Mouse (Mus musculus) T-helper 17 cell (primary cell): ENCODE measurements around the gene Siah1b.

Experiments
- in situ Hi-C, 2 experiments: fragments of 300-600 bp; cut with MboI, MseI; formaldehyde crosslinking; loops; 1 replicate in 1 of 2; 2 replicates in 1 of 2; pipeline ENCODE4 v1.15.1; 2025; ENCODE audit warnings: high pct_unique_total_duplicates in 2 of 2

Siah1b gene

DNA sequence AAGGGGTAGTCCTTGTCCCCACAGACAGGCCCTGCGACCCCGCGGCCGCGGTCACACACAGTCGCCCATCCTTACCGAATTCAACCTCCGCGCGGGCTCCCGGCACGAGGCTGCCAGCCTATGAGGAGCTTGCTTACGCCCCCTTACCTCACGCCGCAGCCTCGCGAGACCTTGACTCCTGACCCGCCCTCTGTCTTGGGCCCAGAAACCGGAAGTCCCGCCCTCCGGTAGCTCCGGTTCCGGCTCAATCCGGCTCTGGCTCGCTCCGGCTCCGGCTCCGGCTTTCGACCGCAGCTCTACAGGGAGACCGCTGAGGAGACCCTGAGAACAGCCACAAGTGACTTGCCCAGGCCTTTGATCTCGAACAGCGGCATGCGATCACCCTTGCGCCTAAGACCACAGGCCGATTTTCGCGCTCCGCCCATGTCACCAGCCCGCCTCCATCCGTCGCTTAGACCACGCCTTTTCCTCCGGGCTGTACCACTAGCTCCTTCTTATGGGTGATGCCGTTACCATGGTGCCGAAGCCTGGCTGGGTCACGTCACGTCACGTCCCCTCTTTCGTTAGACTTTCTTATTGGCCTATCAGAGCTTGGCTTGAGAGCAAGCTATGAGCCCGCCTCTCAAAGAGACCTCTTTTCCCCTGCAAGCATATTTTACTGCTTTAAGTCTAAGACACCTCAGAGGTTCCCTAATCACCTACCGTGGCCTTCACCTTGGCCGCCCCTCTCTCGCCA, at the start of gene Siah1b:
Gene Siah1b, minus strand, starts transcription at position 454 of the 736 bp plus-strand sequence.
- in situ Hi-C loops, result loop anchor here in 1 of 2 experiments (10.0 kb wide), 1 partner anchor 339 kb away; the partner anchor contains the start of gene Piga

DNA sequence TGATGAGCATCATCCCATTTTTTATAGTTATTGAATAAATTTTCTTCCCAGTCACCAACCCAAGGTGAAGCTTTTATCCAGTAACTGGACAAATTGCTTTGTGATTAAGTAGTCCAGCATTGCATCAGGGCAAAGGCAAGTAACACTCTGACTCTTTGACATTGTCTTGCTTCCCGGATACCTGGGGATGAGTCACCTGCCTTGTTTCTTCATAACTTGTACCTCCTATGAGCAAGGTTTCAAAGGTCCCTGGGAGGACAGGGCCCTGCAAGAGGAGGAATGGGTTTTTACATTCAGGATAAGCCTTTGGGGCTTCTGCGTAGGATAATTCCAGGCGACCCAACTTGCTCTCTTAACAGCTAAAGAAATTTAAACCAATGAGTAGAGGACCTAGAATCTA, 47.6 kb upstream of the Siah1b start:
- in situ Hi-C loops, result no loop called here

DNA sequence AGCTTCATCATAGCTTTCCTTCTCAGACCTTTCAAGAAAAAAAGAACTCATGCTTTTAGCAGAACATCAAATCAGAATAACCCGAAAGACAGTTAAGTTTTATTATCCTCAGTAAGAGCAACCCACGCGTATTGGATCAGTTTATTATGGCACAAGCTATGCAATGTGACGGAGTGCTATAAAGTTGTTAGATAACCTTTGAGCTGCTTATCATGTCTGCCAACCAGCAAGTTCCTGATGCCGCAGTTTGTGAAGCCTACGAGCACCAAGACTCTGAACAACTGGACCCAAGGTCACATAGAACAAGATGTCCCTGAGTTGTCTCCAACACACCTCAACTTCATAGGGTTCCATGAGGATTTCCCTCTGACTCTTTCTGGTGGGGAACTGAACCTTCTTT, 37.5 kb upstream of the Siah1b start:
- in situ Hi-C loops, result no loop called here

DNA sequence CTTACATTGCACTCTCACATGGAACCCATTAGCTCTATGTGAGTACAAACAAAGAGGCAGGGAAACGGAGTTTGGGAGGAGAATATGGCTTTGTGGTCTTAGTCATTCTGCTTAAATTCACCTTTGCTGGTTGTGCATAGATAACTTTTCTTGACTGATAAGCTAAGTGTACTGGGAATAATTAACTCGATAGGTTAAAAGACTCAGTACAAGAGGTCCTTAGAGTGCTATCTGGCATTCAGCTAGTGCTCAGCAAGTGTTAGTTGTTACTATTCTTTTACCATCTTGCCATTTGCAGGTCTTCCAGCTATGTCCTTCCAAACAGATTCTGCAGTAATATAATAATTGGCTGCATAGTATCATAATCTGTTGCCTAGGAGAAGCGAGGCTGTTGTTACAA, 34.9 kb upstream of the Siah1b start:
- in situ Hi-C loops, result no loop called here

DNA sequence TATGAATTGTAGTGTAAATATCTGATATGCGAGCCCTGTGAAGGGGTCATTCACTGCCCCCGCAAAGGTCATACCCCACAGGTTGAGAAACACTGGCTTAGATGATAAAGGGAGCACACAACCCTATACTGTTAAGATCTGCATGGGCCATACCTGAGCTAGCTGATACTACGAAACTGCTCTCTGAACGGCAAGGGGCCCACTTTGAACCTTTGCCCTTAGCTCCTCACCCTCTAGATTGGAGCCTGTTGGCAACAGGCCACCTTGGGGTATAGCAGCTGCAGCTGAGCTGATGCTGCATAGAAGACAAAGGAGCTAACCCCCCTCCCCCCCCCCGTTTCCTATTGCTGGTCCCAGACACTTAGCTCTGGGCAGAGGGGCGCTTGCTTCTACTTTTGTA, 26.4 kb upstream of the Siah1b start:
- in situ Hi-C loops, result no loop called here

DNA sequence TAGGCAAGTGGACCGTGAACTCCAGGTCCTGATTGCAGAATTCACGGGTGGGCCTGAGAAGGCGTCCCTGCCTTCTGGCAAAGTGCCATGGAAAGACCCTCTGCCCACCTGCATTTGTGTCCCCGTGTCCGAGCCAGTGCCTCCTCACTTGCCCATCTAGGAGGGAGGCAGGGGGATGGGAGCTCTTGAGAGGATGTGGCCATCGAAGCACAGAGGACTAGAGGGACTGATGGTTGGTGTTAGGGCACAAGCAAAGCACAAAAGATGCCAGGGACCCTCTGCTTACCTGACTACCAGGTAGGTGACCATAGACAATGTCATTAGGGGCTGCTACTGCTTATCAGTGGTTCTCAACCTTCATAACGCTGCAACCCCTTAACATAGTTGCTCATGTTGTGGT, 25.9 kb upstream of the Siah1b start:
- in situ Hi-C loops, result no loop called here

DNA sequence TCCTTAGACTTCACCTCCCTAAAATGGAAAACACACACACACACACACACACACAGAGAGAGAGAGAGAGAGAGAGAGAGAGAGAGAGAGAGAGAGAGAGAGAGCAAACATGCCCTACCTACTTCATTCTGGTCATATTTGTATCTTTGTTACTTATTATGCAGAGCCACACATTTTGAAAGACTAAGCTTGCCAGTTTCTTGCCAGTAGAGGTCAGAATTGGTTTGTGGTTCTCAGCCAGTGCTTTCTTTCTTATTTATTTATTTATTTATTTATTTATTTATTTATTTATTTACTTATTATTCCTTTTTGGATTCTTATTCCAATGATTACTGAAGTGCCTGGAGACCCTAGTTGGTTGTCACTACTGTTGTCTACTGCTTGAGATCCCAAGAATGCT, 25.2 kb upstream of the Siah1b start:
- in situ Hi-C loops, result no loop called here

- in situ Hi-C loops, result no loop called here
These were observed 19.5 kb upstream of the Siah1b start for GRCm38 (mm10) chrX:164095838-164096237.

DNA sequence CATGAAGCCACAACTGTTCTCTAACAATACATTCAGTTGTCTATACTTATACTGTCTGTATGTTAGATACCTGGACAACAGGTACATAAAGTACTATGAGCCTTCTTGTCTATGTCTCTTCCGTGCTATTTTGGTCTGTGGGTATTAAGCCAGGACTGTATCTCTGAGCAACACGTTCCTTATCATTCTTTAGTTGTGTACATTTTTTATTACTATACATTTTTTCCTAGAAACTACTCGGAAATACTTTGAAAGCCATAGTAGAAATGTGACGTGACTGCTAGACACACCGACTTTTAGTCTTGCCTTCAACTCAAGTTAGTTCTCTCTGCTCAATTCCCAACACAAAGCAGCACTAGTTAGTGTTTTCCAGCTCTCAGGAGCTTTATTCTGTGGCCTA, 17.1 kb upstream of the Siah1b start:
- in situ Hi-C loops, result no loop called here

GRCm38 (mm10) chrX:164092300-164093169, 16.2 kb upstream of the Siah1b start:
- in situ Hi-C loops, result no loop called here

DNA sequence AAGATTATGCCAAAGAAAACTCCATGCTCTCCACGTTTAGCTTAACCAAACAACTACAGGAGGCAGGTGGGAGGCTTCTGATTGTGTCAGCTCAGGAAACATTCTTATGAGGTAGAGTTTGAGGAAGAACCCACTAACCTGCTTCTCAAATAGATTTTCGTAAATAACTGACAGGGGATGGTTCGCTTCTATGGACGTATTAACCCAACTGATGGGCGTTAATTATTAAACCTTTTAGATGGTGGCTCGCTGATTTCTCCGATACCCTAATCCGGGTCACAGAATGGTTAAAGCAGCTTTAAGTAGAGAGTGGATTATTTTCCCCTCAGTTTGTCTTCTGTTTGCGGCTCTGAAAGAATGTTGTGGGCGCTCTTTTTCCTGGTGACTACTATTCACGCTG, 13.6 kb upstream of the Siah1b start:
- in situ Hi-C loops, result no loop called here

- in situ Hi-C loops, result no loop called here
These were observed 12.3 kb upstream of the Siah1b start, which contains the start of gene Cltrn for GRCm38 (mm10) chrX:164088582-164088981. Gene Cltrn (plus strand): TSS chrX:164088830.

DNA sequence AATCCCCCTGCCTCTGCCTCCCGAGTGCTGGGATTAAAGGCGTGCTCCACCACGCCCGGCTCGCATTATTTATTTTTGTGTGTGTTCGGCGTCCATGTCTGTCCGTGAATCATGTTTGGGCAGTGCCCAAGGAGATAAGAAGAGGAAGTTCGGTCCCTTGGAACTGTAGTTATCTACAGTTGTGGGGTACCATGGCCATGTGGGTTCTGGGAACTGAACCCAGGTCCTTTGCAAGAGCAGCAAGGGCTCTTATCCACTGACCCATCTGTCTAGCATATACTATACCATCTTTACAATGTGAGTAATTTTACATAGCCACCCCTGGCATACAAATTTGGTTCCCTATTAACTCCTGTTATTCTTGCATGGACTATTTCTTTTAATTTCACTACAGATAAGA, 5.7 kb upstream of the Siah1b start:
- in situ Hi-C loops, result no loop called here

- in situ Hi-C loops, result loop anchor here (5.0 to 10.0 kb wide), 2 partner anchors 132 to 1104 kb away; partner anchors contain the start of gene S100g (in 1 of the 2)
These were observed 7.3 kb downstream of the Siah1b start for GRCm38 (mm10) chrX:164068968-164069367.

DNA sequence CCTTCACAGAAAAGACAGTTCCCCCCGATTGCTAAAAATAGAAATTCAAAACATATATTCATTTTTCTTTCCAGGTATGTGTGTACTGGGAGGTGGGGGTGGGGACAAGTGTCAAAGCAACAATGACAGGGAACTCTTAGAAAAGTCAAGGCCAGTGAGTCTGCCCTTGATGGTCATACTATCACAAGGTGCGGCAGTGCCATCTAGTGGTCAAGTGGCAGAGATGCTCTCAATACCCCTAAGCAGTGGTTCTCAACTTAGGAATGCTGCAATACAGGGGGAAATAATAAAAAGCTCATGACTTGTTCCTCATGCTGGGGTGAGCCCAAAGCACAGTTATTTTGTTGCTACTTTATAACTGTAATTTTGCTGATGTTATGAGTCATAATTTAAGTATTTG, 10.1 kb downstream of the Siah1b start:
- in situ Hi-C loops, result loop anchor here (5.0 to 10.0 kb wide), 2 partner anchors 129 to 1101 kb away; partner anchors contain the start of gene S100g (in 1 of the 2)

DNA sequence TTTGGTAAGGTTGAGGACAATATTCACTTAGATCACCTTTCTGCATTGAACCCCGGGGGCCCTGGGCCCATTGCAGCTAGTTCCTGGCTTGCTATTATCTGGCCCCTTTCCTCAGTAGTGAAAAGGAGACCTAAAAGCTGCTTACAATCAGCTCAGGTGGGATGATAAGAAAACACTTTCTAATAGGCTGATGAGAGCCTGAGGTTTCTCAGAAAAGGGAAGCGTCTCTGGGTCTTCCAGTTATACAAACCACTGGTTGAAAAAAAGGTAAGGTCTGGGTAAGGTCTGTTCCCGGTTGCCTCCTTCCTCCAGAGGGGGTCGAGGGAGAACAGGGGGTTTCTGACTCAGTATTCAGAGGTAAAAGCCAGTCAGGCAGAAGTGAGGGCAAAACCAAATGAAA, 17.2 kb downstream of the Siah1b start:
- in situ Hi-C loops, result no loop called here

- in situ Hi-C loops, result no loop called here
These were observed 17.8 kb downstream of the Siah1b start for GRCm38 (mm10) chrX:164058523-164058922.

- in situ Hi-C loops, result no loop called here
These were observed 20.6 kb downstream of the Siah1b start for GRCm38 (mm10) chrX:164055726-164056125.

DNA sequence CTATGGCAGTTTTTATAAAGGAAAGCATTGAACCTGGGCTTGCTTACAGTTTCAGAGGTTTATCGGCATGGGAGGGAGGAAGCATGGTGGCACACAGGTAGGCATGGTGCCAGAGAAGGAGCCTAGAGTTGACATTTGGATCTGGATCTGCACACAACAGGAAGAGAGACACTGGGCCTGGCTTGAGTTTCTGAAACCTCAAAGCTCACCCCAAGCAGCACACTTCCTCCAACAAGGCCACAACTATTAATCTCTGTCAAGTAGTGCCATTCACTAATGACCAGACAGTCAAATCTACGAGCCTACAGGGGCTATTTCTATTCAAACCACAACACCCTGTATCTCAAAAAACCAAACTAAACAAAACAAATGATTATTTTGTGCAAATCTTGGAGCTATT, 29.6 kb downstream of the Siah1b start:
- in situ Hi-C loops, result no loop called here

GRCm38 (mm10) chrX:164042069-164042468, 34.2 kb downstream of the Siah1b start:
- in situ Hi-C loops, result no loop called here

DNA sequence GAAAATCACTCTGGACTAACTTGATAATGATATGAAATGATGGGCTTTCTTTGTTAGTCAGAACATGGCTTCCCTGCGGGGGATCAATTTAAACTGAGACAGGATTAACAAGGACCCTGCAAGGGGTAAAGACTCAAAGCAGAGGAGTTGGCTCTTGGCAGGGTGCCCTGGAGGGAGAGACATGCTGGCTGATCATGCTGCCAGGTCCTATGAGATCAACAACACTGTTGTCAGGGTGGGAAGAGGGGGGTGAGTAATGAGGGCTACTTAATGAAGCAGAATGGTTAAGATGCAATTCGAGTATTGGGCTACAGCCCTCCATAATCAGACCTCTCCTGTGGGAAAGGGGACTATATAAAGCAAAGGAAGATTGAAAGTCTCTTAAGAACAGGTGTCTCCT, 37.4 kb downstream of the Siah1b start:
- in situ Hi-C loops, result no loop called here

DNA sequence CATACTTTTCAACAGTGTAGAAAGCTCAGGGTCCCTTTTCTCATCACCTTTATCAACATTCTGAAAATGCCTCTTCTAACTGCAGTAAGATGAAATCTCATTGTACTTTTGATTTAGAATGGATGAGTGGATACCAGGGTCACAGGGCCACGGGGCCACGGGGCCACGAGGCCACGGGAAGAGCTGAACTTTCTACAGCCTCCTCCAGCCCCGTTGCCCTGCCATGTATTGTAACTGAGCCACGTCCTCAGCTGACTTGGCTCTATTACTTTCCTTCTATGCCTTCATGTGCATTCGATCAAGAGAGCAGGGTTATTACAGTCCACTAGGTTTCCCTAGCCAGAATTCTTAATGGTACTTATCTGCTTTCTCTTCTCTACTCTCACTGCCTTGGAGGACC, 40.4 kb downstream of the Siah1b start:
- in situ Hi-C loops, result no loop called here

DNA sequence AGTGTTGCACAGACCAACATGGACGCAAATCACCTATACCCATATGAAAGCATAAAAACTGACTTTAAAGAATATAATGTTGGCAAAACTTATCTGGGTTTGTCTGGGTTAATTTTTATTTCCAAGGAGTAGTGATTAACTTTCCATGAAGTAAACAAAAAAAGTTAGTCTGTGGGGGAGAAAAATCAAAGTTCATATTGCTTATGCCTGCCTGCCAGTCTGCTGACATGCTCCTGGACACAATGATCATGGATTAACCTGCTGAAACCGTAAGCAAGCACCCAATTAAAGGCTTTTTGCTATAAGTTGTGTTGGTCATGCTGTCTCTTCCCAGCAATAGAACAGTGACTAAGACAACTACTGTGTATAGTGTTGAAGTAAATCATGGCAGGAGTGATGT, 40.9 kb downstream of the Siah1b start:
- in situ Hi-C loops, result no loop called here
